Mouse (Mus musculus): ENCODE results near the gene Stk11.

- TF ChIP-seq CTCF (IDR thresholded peaks at IDR 0.05; ENCODE audit: extremely low read depth, insufficient read length, insufficient replicate concordance, low read depth, low read length) = no peak
- TF ChIP-seq POLR2A (IDR thresholded peaks at IDR 0.05; ENCODE audit: low read depth, low read length) = no peak
Measured at GRCm38 (mm10) chr10:80169070-80169469, 53.5 kb downstream of the Stk11 start.
